Mouse (Mus musculus) heart, adult 8-10 months (tissue): ENCODE data around the gene Unc5b. TPM values are rescaled to one million over a fixed set of nuclear protein-coding genes. Genes with fewer than 3 reads are reported as not detected.
A peak's percentile ranks its signal among the peaks of the same experiment; 100 is the strongest.
"Not testable (repeated sequence)": the region's sequence is repeated elsewhere in the genome, so short reads cannot be mapped to it uniquely, and the experiment has no call there.

Experiments used
- DNase-seq: peaks from one replicate; pipeline ENCODE4 v3.0.0; 2022; ENCODE audit warnings: low spot score
- total RNA-seq, 4 experiments: library from RNA; stranded (reverse); gene quantifications; 2 replicates each; pipeline ENCODE4 v1.2.4; 2022

Unc5b gene
- total RNA-seq: 10 to 100 TPM in 3 of 4 experiments, 1 to 10 TPM in 1; 9.6 to 14.5 (median 12.0) TPM

GRCm38 (mm10) chr10:60831379-60831778 lies at the start of gene Unc5b:
Gene Unc5b (minus strand): TSS chr10:60831581.
- DNase-seq: peak; percentile 94

- no peak for DNase-seq
Observed at GRCm38 (mm10) chr10:60879817-60880216, 48.4 kb upstream of the Unc5b start.

- DNase-seq: no peak
Observed at GRCm38 (mm10) chr10:60877075-60877474, 45.7 kb upstream of the Unc5b start.

GRCm38 (mm10) chr10:60875011-60875410 lies 43.6 kb upstream of the Unc5b start:
- no peak for DNase-seq

GRCm38 (mm10) chr10:60863318-60863717 lies 31.9 kb upstream of the Unc5b start:
- DNase-seq: no peak

- DNase-seq: no peak
Observed at GRCm38 (mm10) chr10:60862477-60863293, 31.3 kb upstream of the Unc5b start.

GRCm38 (mm10) chr10:60845271-60845670 lies 13.9 kb upstream of the Unc5b start:
- DNase-seq: not testable (repeated sequence)

GRCm38 (mm10) chr10:60838816-60839215 lies 7.4 kb upstream of the Unc5b start:
- DNase-seq: no peak

- peak; percentile 66 for DNase-seq
Observed at GRCm38 (mm10) chr10:60834949-60835348, 3.6 kb upstream of the Unc5b start.

- DNase-seq: no peak
Observed at GRCm38 (mm10) chr10:60832664-60833173, 1.3 kb upstream of the Unc5b start.

- no peak for DNase-seq
Observed at GRCm38 (mm10) chr10:60830556-60831350, 628 bp downstream of the Unc5b start.

- DNase-seq: no peak
Observed at GRCm38 (mm10) chr10:60830000-60830399, 1.4 kb downstream of the Unc5b start.

GRCm38 (mm10) chr10:60829071-60829470 lies 2.3 kb downstream of the Unc5b start:
- DNase-seq: no peak

GRCm38 (mm10) chr10:60827901-60828670 lies 3.3 kb downstream of the Unc5b start:
- no peak for DNase-seq

GRCm38 (mm10) chr10:60827266-60827665 lies 4.1 kb downstream of the Unc5b start:
- no peak for DNase-seq

GRCm38 (mm10) chr10:60826461-60827237 lies 4.7 kb downstream of the Unc5b start:
- DNase-seq: no peak

GRCm38 (mm10) chr10:60825955-60826354 lies 5.4 kb downstream of the Unc5b start:
- no peak for DNase-seq

GRCm38 (mm10) chr10:60823744-60824143 lies 7.6 kb downstream of the Unc5b start:
- no peak for DNase-seq

- DNase-seq: no peak
Observed at GRCm38 (mm10) chr10:60822641-60823425, 8.5 kb downstream of the Unc5b start.

GRCm38 (mm10) chr10:60821736-60822358 lies 9.5 kb downstream of the Unc5b start:
- no peak for DNase-seq
